Mouse (Mus musculus): ENCODE results near the gene A630076J17Rik.

GRCm38 (mm10) chr3:107241389-107242094 lies 11.1 kb downstream of the A630076J17Rik start:
- TF ChIP-seq CTCF (IDR thresholded peaks at IDR 0.05; ENCODE audit: borderline replicate concordance, insufficient read depth, low read depth, low read length) (no peak), POLR2A (IDR thresholded peaks at IDR 0.05; ENCODE audit: borderline replicate concordance, insufficient read depth, low read length) (no peak)
